Mouse (Mus musculus) left cerebral cortex, adult 11 months (tissue): ENCODE measurements around the gene Zic5.

Source experiments
- DNase-seq: peaks from one replicate; pipeline ENCODE4 v3.0.0; 2022; ENCODE audit warnings: low spot score

The Zic5 gene

GRCm38 (mm10) chr14:122479461-122480109 lies 14.1 kb upstream of the Zic5 start:
- DNase-seq, result no peak

- no peak for DNase-seq
Measured at GRCm38 (mm10) chr14:122478574-122479011, 13.1 kb upstream of the Zic5 start.

GRCm38 (mm10) chr14:122477971-122478573 lies 12.6 kb upstream of the Zic5 start:
- no peak for DNase-seq

GRCm38 (mm10) chr14:122477261-122477671 lies 11.8 kb upstream of the Zic5 start:
- DNase-seq, result no peak

GRCm38 (mm10) chr14:122476822-122477215 lies 11.3 kb upstream of the Zic5 start:
- DNase-seq, result no peak

- DNase-seq, result no peak
Measured at GRCm38 (mm10) chr14:122476041-122476821, 10.8 kb upstream of the Zic5 start.

- no peak for DNase-seq
Measured at GRCm38 (mm10) chr14:122475557-122476040, 10.1 kb upstream of the Zic5 start.

- no peak for DNase-seq
Measured at GRCm38 (mm10) chr14:122474891-122475556, 9.5 kb upstream of the Zic5 start, which contains the start of gene Zic2. TSS of gene Zic2 (plus strand) at chr14:122475435.

- DNase-seq, result no peak
Measured at GRCm38 (mm10) chr14:122474041-122474890, 8.8 kb upstream of the Zic5 start.

- DNase-seq, result no peak
Measured at GRCm38 (mm10) chr14:122473211-122473751, 7.8 kb upstream of the Zic5 start.

- no peak for DNase-seq
Measured at GRCm38 (mm10) chr14:122472647-122473046, 7.2 kb upstream of the Zic5 start.

- no peak for DNase-seq
Measured at GRCm38 (mm10) chr14:122472161-122472560, 6.7 kb upstream of the Zic5 start.

- no peak for DNase-seq
Measured at GRCm38 (mm10) chr14:122471449-122472085, 6.1 kb upstream of the Zic5 start.

GRCm38 (mm10) chr14:122468971-122469755 lies 3.7 kb upstream of the Zic5 start:
- DNase-seq, result no peak

GRCm38 (mm10) chr14:122467926-122468841 lies 2.7 kb upstream of the Zic5 start:
- DNase-seq, result no peak

GRCm38 (mm10) chr14:122466756-122467362 lies 1.4 kb upstream of the Zic5 start:
- no peak for DNase-seq

- DNase-seq, result no peak
Measured at GRCm38 (mm10) chr14:122465931-122466490, 534 bp upstream of the Zic5 start.

GRCm38 (mm10) chr14:122464351-122464762 lies 1.1 kb downstream of the Zic5 start:
- DNase-seq, result no peak
